Mouse (Mus musculus) hindbrain, embryonic 15.5 days (tissue): Measurements from ENCODE around the gene 1700008O03Rik. TPM values are rescaled to one million over a fixed set of nuclear protein-coding genes. Genes with fewer than 3 reads are reported as not detected.

Experiments
- ATAC-seq: fragments of 200-750 bp; cut with Nextera tagmentation; 2 replicates; pipeline ENCODE4 v1.8.0; 2017; ENCODE audit warnings: low read depth, moderate number of reproducible peaks, moderate TSS enrichment; ENCODE audit not compliant: low FRiP score
- H3K27ac ChIP-seq: fragments of 300-500 bp; sonication (generic); replicated peaks from 2 replicates; pipeline ENCODE4 v1.5.1; 2015; ENCODE audit warnings: mild to moderate bottlenecking, inconsistent platforms
- H3K27me3 ChIP-seq: fragments of 300-500 bp; sonication (generic); 2 replicates; pipeline ENCODE4 v1.6.1; 2015; ENCODE audit warnings: control low read depth, inconsistent platforms
- H3K36me3 ChIP-seq: fragments of 300-500 bp; sonication (generic); 2 replicates; pipeline ENCODE4 v1.6.1; 2015; ENCODE audit warnings: control low read depth, inconsistent platforms
- H3K4me1 ChIP-seq: fragments of 300-500 bp; sonication (generic); replicated peaks from 2 replicates; pipeline ENCODE4 v1.6.1; 2015; ENCODE audit warnings: control low read depth, inconsistent platforms
- H3K4me2 ChIP-seq: fragments of 300-500 bp; sonication (generic); 2 replicates; pipeline ENCODE4 v1.6.1; 2015; ENCODE audit warnings: moderate library complexity, mild to moderate bottlenecking, inconsistent platforms
- H3K4me3 ChIP-seq: fragments of 300-500 bp; sonication (generic); 2 replicates; pipeline ENCODE4 v1.5.1; 2015; ENCODE audit warnings: mild to moderate bottlenecking, inconsistent platforms
- H3K9ac ChIP-seq: fragments of 300-500 bp; sonication (generic); 2 replicates; pipeline ENCODE4 v1.6.1; 2015; ENCODE audit warnings: inconsistent platforms
- H3K9me3 ChIP-seq: fragments of 300-500 bp; sonication (generic); 2 replicates; pipeline ENCODE4 v1.6.1; 2016; ENCODE audit warnings: control low read depth, inconsistent platforms
- WGBS: fragments of 180-500 bp; shearing (Covaris S2); methylation state at CpG from one replicate; pipeline ENCODE4 v1.1.7; 2015; 5-methylcytosine and 5-hydroxymethylcytosine counted together
- polyA plus RNA-seq: library from polyadenylated mRNA; unstranded; fragments of >200 nt; fragmentation: Nextera tagmentation; extraction: Ambion mirVana; gene quantifications from 2 replicates; pipeline ENCODE4 v1.2.1, GENCODE M21; 2015

Gene 1700008O03Rik
- 2.8 and 2.9 TPM in 2 replicates for polyA plus RNA-seq

- H3K36me3 ChIP-seq = no peaks in the 10 kb centered on the region
- peak within 1 kb of the TSS; percentile 78 for H3K27ac ChIP-seq
- peak within 1 kb of the TSS; percentile 93 for H3K4me2 ChIP-seq
- no peaks in the 10 kb centered on the region for H3K9me3 ChIP-seq
- ATAC-seq = no peak
- H3K4me3 ChIP-seq = peak within 1 kb of the TSS; percentile 67
- 83% methylated on average over 12 of the region's 12 CpGs for WGBS
- H3K4me1 ChIP-seq = peaks cover 25% of the 10 kb centered on the region; the same call in 1 of the 2 replicates
- H3K9ac ChIP-seq = peak within 1 kb of the TSS; percentile 73
- H3K27me3 ChIP-seq = no peaks in the 10 kb centered on the region
Measured at GRCm38 (mm10) chr7:44385720-44386119, at the start of gene 1700008O03Rik. Gene 1700008O03Rik (minus strand): TSS chr7:44385820.

- WGBS = 77% methylated on average over 9 of the region's 9 CpGs
- no peak overlapping the region for H3K27ac ChIP-seq
- H3K4me3 ChIP-seq = no peak overlapping the region
- ATAC-seq = no peak
- peaks cover 56% of the 10 kb centered on the region for H3K4me1 ChIP-seq
- no peaks in the 10 kb centered on the region for H3K27me3 ChIP-seq
- no peak overlapping the region for H3K4me2 ChIP-seq
- no peak overlapping the region for H3K9ac ChIP-seq
- H3K36me3 ChIP-seq = no peaks in the 10 kb centered on the region
- no peaks in the 10 kb centered on the region for H3K9me3 ChIP-seq
Measured at GRCm38 (mm10) chr7:44434089-44434488, 48.5 kb upstream of the 1700008O03Rik start.

DNA sequence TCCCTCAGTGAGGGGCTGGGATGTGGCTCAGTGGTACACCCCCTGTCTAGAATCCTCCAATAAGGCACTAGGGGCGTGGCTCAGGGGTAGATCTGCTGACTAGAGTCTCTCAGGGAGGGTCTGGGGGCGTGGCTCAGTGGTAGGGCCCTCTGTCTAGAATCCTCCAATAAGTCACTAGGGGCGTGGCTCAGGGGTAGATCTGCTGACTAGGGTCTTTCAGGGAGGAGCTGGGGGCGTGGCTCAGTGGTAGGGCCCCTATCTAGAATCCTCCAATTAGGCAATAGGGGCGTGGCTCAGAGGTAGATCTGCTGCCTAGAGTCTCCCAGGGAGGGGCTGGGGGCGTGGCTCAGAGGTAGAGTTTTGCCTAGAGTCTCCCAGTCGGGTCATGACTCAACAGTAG is 47.8 kb upstream of the 1700008O03Rik start:
- Histone ChIP-seq H3K9ac (no peak overlapping the region), H3K4me1 (peaks cover 56% of the 10 kb centered on the region), H3K36me3 (no peaks in the 10 kb centered on the region), H3K27ac (no peak overlapping the region), H3K4me3 (no peak overlapping the region), H3K4me2 (no peak overlapping the region), H3K9me3 (no peaks in the 10 kb centered on the region), H3K27me3 (no peaks in the 10 kb centered on the region)
- WGBS = 8% methylated on average over 7 of the region's 7 CpGs
- peak; percentile 10; the same call in 1 of the 2 replicates for ATAC-seq

- Histone ChIP-seq H3K27me3 (no peaks in the 10 kb centered on the region), H3K27ac (peak overlapping the region; percentile 20; the same call in 1 of the 2 replicates), H3K9me3 (no peaks in the 10 kb centered on the region), H3K36me3 (no peaks in the 10 kb centered on the region), H3K9ac (no peak overlapping the region), H3K4me1 (peaks cover 58% of the 10 kb centered on the region), H3K4me3 (no peak overlapping the region), H3K4me2 (no peak overlapping the region)
- ATAC-seq = no peak
- WGBS = 74% methylated on average over 6 of the region's 6 CpGs
Measured at GRCm38 (mm10) chr7:44432550-44432949, 46.9 kb upstream of the 1700008O03Rik start.

- Histone ChIP-seq H3K4me3 (peak overlapping the region; percentile 92), H3K36me3 (no peaks in the 10 kb centered on the region), H3K4me1 (peaks cover 59% of the 10 kb centered on the region), H3K27me3 (no peaks in the 10 kb centered on the region), H3K9me3 (no peaks in the 10 kb centered on the region), H3K9ac (peak overlapping the region; percentile 97), H3K27ac (peak overlapping the region; percentile 100), H3K4me2 (peak overlapping the region; percentile 96)
- peak; percentile 20 for ATAC-seq
- under 1% methylated on average over 32 of the region's 32 CpGs for WGBS
Measured at GRCm38 (mm10) chr7:44429534-44430488, 44.2 kb upstream of the 1700008O03Rik start.

GRCm38 (mm10) chr7:44428968-44429521 is 43.4 kb upstream of the 1700008O03Rik start, which contains the start of gene Lrrc4b:
Gene Lrrc4b (plus strand): TSS chr7:44429018.
- H3K9ac ChIP-seq = peak within 1 kb of the TSS; percentile 97
- peak within 1 kb of the TSS; percentile 96 for H3K4me2 ChIP-seq
- peaks cover 58% of the 10 kb centered on the region for H3K4me1 ChIP-seq
- H3K27ac ChIP-seq = peak within 1 kb of the TSS; percentile 100
- H3K27me3 ChIP-seq = no peaks in the 10 kb centered on the region
- peak within 1 kb of the TSS; percentile 92 for H3K4me3 ChIP-seq
- peak; percentile 54 for ATAC-seq
- no peaks in the 10 kb centered on the region for H3K9me3 ChIP-seq
- WGBS = under 1% methylated on average over 49 of the region's 69 CpGs
- no peaks in the 10 kb centered on the region for H3K36me3 ChIP-seq

DNA sequence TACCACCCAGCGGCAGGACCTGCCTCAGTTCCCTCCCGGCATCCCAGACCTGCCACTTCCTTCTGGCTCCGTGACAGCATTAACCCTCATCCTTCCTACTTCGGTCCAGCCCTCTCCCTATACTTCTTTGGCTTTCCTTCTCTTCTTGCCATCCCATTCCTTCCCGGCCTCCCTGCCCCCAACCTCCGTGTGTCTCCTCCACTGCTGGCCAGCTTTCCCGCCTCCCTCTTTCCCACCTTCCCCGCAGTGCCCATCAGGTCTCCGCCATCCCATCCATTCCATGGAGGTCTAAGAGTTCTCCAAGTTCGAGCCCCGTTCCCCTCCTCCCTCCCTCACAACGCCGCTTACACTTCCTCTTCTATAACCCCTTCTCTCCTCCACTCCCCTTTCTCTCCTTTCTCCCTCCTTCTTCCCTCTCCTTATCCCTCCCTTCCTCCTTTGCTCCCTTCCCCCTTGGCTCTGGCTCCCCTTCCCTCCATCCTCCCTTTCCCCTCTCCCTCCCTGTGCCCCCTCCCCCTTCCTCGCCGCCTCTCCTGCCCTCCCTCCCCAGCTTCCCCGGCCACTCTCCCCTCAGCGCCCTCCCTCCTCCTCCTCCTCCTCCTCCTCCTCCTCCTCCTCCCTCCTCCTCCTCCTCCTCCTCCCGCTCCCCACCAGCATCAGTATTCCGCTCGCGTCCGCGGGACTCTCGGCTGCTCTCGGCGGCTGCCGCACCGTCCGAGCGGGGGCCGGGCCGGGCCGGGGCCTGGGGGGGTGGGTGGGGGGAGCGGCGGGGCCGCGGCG is 42.7 kb upstream of the 1700008O03Rik start:
- peak overlapping the region; percentile 96 for H3K4me2 ChIP-seq
- peak overlapping the region; percentile 100 for H3K27ac ChIP-seq
- H3K27me3 ChIP-seq = no peaks in the 10 kb centered on the region
- H3K36me3 ChIP-seq = no peaks in the 10 kb centered on the region
- H3K4me1 ChIP-seq = peaks cover 52% of the 10 kb centered on the region
- H3K9me3 ChIP-seq = no peaks in the 10 kb centered on the region
- peak overlapping the region; percentile 92 for H3K4me3 ChIP-seq
- peak; percentile 41 for ATAC-seq
- WGBS = 2% methylated on average over 17 of the region's 38 CpGs
- peak overlapping the region; percentile 97 for H3K9ac ChIP-seq

DNA sequence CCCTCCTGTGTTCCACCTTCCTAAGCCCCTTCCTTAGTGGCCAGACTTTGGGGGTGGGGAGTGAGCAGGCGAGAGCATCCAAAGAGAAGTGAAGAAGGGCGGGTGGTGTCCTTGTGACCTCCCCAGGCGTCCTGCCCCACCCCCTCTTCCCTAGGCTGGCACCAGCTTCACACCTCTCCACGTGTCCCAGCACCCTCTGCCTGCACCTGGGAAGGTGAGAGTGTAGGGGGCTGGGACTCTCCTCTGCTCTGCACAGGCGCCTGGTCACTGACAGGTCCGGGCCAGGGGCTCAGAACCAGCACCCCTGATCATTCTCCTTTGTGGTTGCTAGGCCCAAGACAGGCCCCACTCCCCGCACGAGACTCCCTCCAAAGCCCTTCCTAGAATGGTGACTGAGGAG is 42.0 kb upstream of the 1700008O03Rik start:
- WGBS = 17% methylated on average over 8 of the region's 8 CpGs
- H3K36me3 ChIP-seq = no peaks in the 10 kb centered on the region
- H3K27ac ChIP-seq = peak overlapping the region; percentile 100
- peak overlapping the region; percentile 92 for H3K4me3 ChIP-seq
- H3K9me3 ChIP-seq = no peaks in the 10 kb centered on the region
- peaks cover 46% of the 10 kb centered on the region for H3K4me1 ChIP-seq
- ATAC-seq = no peak; the same call in 1 of the 2 replicates
- H3K9ac ChIP-seq = peak overlapping the region; percentile 47; the same call in 1 of the 2 replicates
- H3K27me3 ChIP-seq = no peaks in the 10 kb centered on the region
- H3K4me2 ChIP-seq = peak overlapping the region; percentile 63

DNA sequence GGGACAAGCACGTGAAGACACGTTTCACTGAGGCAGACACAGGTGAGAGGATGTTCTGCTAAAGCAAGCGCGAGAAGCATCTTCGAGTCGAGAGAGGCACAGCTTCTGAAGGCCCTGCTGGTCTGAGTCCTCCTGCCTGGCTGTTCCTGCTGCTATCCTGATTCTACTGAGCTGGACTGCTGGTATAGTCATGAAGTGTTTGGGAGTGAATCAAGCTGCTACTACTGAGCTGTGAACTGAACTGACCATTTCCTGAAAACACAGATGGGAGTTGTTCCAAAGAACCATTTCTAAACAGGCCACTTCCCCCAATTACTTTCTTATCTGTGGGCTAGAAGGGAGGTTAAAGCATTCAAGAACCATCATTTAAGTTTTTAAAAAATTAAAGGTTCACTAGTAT is 27.7 kb upstream of the 1700008O03Rik start:
- WGBS = 89% methylated on average over 6 of the region's 6 CpGs
- no peaks in the 10 kb centered on the region for H3K4me1 ChIP-seq
- no peak overlapping the region for H3K4me2 ChIP-seq
- H3K9me3 ChIP-seq = no peaks in the 10 kb centered on the region
- no peaks in the 10 kb centered on the region for H3K27me3 ChIP-seq
- no peak overlapping the region for H3K27ac ChIP-seq
- no peak overlapping the region for H3K9ac ChIP-seq
- no peak overlapping the region for H3K4me3 ChIP-seq
- no peak for ATAC-seq
- no peaks in the 10 kb centered on the region for H3K36me3 ChIP-seq

- H3K9ac ChIP-seq = no peak overlapping the region
- no peaks in the 10 kb centered on the region for H3K9me3 ChIP-seq
- H3K4me1 ChIP-seq = peaks cover 1% of the 10 kb centered on the region
- WGBS = 88% methylated on average over 4 of the region's 4 CpGs
- no peaks in the 10 kb centered on the region for H3K36me3 ChIP-seq
- ATAC-seq = no peak
- H3K27me3 ChIP-seq = no peaks in the 10 kb centered on the region
- H3K4me2 ChIP-seq = no peak overlapping the region
- no peak overlapping the region for H3K4me3 ChIP-seq
- no peak overlapping the region for H3K27ac ChIP-seq
Measured at GRCm38 (mm10) chr7:44411144-44411543, 25.5 kb upstream of the 1700008O03Rik start.

DNA sequence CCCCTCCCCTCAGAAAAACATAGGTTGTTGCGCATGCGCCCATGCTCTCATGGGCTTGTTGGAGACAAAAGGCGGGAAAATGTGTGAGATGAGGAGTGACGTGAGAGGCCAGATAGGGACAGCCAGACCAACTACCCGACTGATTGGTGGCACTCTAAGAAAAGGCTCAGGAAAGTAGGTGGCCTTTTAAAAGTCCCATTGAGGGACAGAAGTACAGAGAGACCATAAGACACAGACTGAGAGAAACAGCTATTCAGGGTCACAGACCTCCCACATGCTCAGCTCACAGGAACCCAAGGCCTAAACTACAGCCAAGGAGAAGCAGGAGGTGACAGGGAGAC is 20.4 kb upstream of the 1700008O03Rik start:
- ATAC-seq = no peak
- under 1% methylated on average over 5 of the region's 5 CpGs for WGBS
- H3K36me3 ChIP-seq = no peaks in the 10 kb centered on the region
- H3K27me3 ChIP-seq = no peaks in the 10 kb centered on the region
- peak overlapping the region; percentile 71; the same call in 1 of the 2 replicates for H3K4me2 ChIP-seq
- H3K27ac ChIP-seq = no peak overlapping the region
- no peak overlapping the region for H3K4me3 ChIP-seq
- H3K4me1 ChIP-seq = peaks cover 10% of the 10 kb centered on the region
- no peaks in the 10 kb centered on the region for H3K9me3 ChIP-seq
- no peak overlapping the region for H3K9ac ChIP-seq
